Mouse (Mus musculus): Measurements from ENCODE around the gene Dgat2. TPM values are rescaled to one million over a fixed set of nuclear protein-coding genes. Genes with fewer than 3 reads are reported as not detected.

Gene Dgat2
- total and polyA plus RNA-seq, 3 experiments, result 1.6 to 2.8 (median 1.7) TPM

GRCm38 (mm10) chr7:99151342-99151741 lies 31.2 kb downstream of the Dgat2 start:
- no peak overlapping the region for H3K27ac ChIP-seq (ENCODE audit: insufficient read depth, low read depth)
- H3K4me3 ChIP-seq (replicated peaks in 1 of 3; ENCODE audit: low read depth in 2 of 3, low read length in 2 of 3, poor library complexity in 1 of 3), result no peak overlapping the region
- no peaks in the 10 kb centered on the region for H3K36me3 ChIP-seq (replicated peaks in 1 of 2; ENCODE audit: control insufficient read depth in 1 of 2, insufficient read depth in 1 of 2, low read length in 1 of 2)
- peaks cover 22 to 74% of the 10 kb centered on the region in 2 experiments for H3K4me1 ChIP-seq (ENCODE audit: control insufficient read depth in 1 of 2, insufficient read depth in 2 of 2)
- in situ Hi-C loops (cut with MboI; ENCODE audit: low pct_ligation_motif_present, low pct_unique_long_range_greater_than_20kb, low sequenced_read_pairs) (no loop called here), dilution Hi-C loops (cut with MboI; ENCODE audit: extremely low pct_ligation_motif_present, extremely low pct_unique_long_range_greater_than_20kb, low sequenced_read_pairs) (no loop called here)
- DNase-seq (ENCODE audit: extremely low read depth), result peak; percentile 99
- H3K9me3 ChIP-seq (replicated peaks; ENCODE audit: low read length), result no peaks in the 10 kb centered on the region
- no peaks in the 10 kb centered on the region for H3K79me2 ChIP-seq (replicated peaks; ENCODE audit: control insufficient read depth, extremely low read depth, insufficient read depth, poor library complexity, severe bottlenecking)
- peak; percentile 53; the same call in 1 of the 2 replicates for TF ChIP-seq HCFC1 (IDR thresholded peaks at IDR 0.05; ENCODE audit: low read depth, low read length)
- TF ChIP-seq ZC3H11A (IDR thresholded peaks at IDR 0.05; ENCODE audit: low read depth, low read length), result peak; percentile 90
- TF ChIP-seq NELFE (IDR thresholded peaks at IDR 0.05; ENCODE audit: low read depth, low read length), result peak; percentile 94; the same call in 1 of the 2 replicates
- TF ChIP-seq MYC (IDR thresholded peaks at IDR 0.05; ENCODE audit: low read depth, low read length), result peak; percentile 64; the same call in 1 of the 2 replicates
- peak; percentile 73 for TF ChIP-seq TCF12 (IDR thresholded peaks at IDR 0.05; ENCODE audit: low read depth, low read length)
- peak; percentile 91 for TF ChIP-seq RAD21 (IDR thresholded peaks at IDR 0.05; ENCODE audit: low read depth, low read length)
- TF ChIP-seq IRF4 (IDR thresholded peaks at IDR 0.05; ENCODE audit: low read depth, low read length), result peak; percentile 80
- peak; percentile 60; the same call in 1 of the 2 replicates for TF ChIP-seq ZNF384 (IDR thresholded peaks at IDR 0.05; ENCODE audit: low read depth, low read length)
- TF ChIP-seq SMC3 (IDR thresholded peaks at IDR 0.05; ENCODE audit: low read depth, low read length), result peak; percentile 99
- TF ChIP-seq ELF1 (IDR thresholded peaks at IDR 0.05; ENCODE audit: low read depth, low read length), result peak; percentile 42; the same call in 1 of the 2 replicates
- peak; percentile 96 to 99 for TF ChIP-seq CTCF (conservative IDR thresholded peaks at IDR 0.05 in 1 of 2, IDR thresholded peaks at IDR 0.05 in 1 of 2; ENCODE audit: low read depth in 2 of 2, low read length in 2 of 2)
- TF ChIP-seq SIN3A (IDR thresholded peaks at IDR 0.05; ENCODE audit: low read length), result peak; percentile 68; the same call in 1 of the 2 replicates
- peak; percentile 41; the same call in 1 of the 2 replicates for TF ChIP-seq POLR2A (IDR thresholded peaks at IDR 0.05; ENCODE audit: low read depth, low read length)
- TF ChIP-seq JUND (conservative IDR thresholded peaks at IDR 0.05; ENCODE audit: low read depth, low read length), result peak; percentile 55; the same call in 1 of the 2 replicates
- TF ChIP-seq MAFK (IDR thresholded peaks at IDR 0.05; ENCODE audit: insufficient replicate concordance, low read length), result no peak
- TF ChIP-seq MEF2A (IDR thresholded peaks at IDR 0.05; ENCODE audit: borderline replicate concordance, low read depth, low read length), result peak; percentile 68; the same call in 1 of the 2 replicates
- TF ChIP-seq NRF1 (IDR thresholded peaks at IDR 0.05; ENCODE audit: low read depth, low read length), result peak; percentile 15; the same call in 1 of the 2 replicates
- TF ChIP-seq ZKSCAN1 (IDR thresholded peaks at IDR 0.05; ENCODE audit: borderline replicate concordance, low read depth, low read length), result no peak
- peak; percentile 51 for TF ChIP-seq BHLHE40 (IDR thresholded peaks at IDR 0.05; ENCODE audit: low read depth, low read length)
- TF ChIP-seq POLR2AphosphoS2 (IDR thresholded peaks at IDR 0.05; ENCODE audit: low read depth, low read length), result no peak
- TF ChIP-seq USF1 (IDR thresholded peaks at IDR 0.05; ENCODE audit: low read depth, low read length), result no peak
- peak; percentile 68; the same call in 1 of the 2 replicates for TF ChIP-seq MAZ (IDR thresholded peaks at IDR 0.05; ENCODE audit: low read depth, low read length)
- no peak for TF ChIP-seq UBTF (IDR thresholded peaks at IDR 0.05; ENCODE audit: low read depth, low read length)
- H3K4me2 ChIP-seq (ENCODE audit: insufficient read depth, low read depth, poor library complexity, severe bottlenecking), result no peak overlapping the region
- no peak overlapping the region for H3K9ac ChIP-seq (ENCODE audit: insufficient read depth, low read depth)
- no peaks in the 10 kb centered on the region for H3K27me3 ChIP-seq (replicated peaks)

Measured in CH12.LX (cell line).